Mouse (Mus musculus): Measurements from ENCODE around the gene Khnyn. TPM values are rescaled to one million over a fixed set of nuclear protein-coding genes. Genes with fewer than 3 reads are reported as not detected.

The Khnyn gene
- polyA plus RNA-seq, 1 experiment = 35.5 TPM

DNA sequence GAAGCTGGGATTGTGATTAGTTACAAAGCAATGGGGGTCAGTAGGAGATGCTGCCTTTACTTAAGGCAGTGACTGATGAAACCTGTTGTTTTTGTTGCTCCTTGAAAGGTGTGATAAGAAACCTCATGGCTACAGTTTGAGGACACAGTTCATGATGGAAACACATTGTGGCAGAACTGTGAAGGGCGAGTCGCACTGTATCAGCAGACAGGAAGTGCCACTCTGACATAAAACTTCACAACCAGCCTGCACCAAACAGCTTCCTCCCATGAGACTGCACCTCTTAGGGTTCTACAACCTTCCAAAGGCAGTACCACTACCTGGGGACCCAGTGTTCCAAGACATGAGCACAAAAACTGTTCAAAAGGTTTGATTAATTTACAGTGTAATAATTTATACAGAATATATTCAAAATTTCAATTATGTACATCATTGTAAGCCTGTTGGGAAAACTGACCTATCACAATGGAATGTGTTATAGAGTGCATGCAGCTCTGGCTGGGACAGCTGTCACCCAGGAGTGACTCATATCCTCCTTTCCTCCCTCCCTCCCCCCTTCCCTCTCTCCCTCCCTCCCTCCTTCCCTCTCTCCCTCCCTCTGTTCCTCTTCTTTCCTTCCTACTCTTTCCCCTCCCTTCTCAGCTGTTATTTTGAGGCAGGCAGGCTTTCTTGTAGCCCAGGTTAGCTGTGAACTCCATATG is 61.7 kb downstream of the Khnyn start:
- 20% methylated on average over 2 of the region's 2 CpGs for WGBS
- H3K4me1 ChIP-seq (replicated peaks; ENCODE audit: control insufficient read depth, insufficient read depth, low read length) = no peaks in the 10 kb centered on the region
- DNase-seq = no peak
- no peak overlapping the region for H3K4me3 ChIP-seq (ENCODE audit: control insufficient read depth, insufficient read depth, low read length)
- H3K27me3 ChIP-seq (ENCODE audit: control insufficient read depth, insufficient read depth, low read length) = no peaks in the 10 kb centered on the region
- H3K36me3 ChIP-seq (ENCODE audit: control insufficient read depth, insufficient read depth, low read length) = no peaks in the 10 kb centered on the region
- no peak overlapping the region for H3K27ac ChIP-seq (ENCODE audit: control insufficient read depth, insufficient read depth, low read length)
- TF ChIP-seq CTCF (IDR thresholded peaks at IDR 0.05; ENCODE audit: borderline replicate concordance, control insufficient read depth, extremely low read depth, insufficient read depth, low read length, poor library complexity) (no peak), POLR2A (IDR thresholded peaks at IDR 0.05; ENCODE audit: control insufficient read depth, extremely low read depth, insufficient read depth, low read length, poor library complexity) (no peak)

Other genes starting within 250 kb of the Khnyn start
- 68.1 and 71.6 TPM in 2 replicates for gene Ipo4, start 249.0 kb upstream of the Khnyn start, polyA plus RNA-seq (2012; rRNA removed)
- gene Gm49378, start 247.1 kb upstream of the Khnyn start, polyA plus RNA-seq (2012; rRNA removed) = 10.2 and 10.9 TPM in 2 replicates
- 98.1 and 102 TPM in 2 replicates for gene Tm9sf1, start 241.1 kb upstream of the Khnyn start, polyA plus RNA-seq (2012; rRNA removed)
- gene Tssk4, start 234.8 kb upstream of the Khnyn start, polyA plus RNA-seq (2012; rRNA removed) = 2.2 and 2.6 TPM in 2 replicates
- gene Mdp1, start 224.4 kb upstream of the Khnyn start, polyA plus RNA-seq (2012; rRNA removed) = 34.7 and 45.8 TPM in 2 replicates
- gene Gmpr2, start 213.0 kb upstream of the Khnyn start, polyA plus RNA-seq (2012; rRNA removed) = 27.8 and 40.9 TPM in 2 replicates
- 292 and 416 TPM in 2 replicates for gene Nedd8, start 212.8 kb upstream of the Khnyn start, polyA plus RNA-seq (2012; rRNA removed)
- gene Tinf2, start 203.1 kb upstream of the Khnyn start, polyA plus RNA-seq (2012; rRNA removed) = 51.5 and 51.9 TPM in 2 replicates
- gene Tgm1, start 171.0 kb upstream of the Khnyn start, polyA plus RNA-seq (2012; rRNA removed) = 7.2 and 8.2 TPM in 2 replicates
- 80.5 and 84.9 TPM in 2 replicates for gene Rabggta, start 162.7 kb upstream of the Khnyn start, polyA plus RNA-seq (2012; rRNA removed)
- gene Dhrs1, start 139.3 kb upstream of the Khnyn start, polyA plus RNA-seq (2012; rRNA removed) = 78.9 and 93.5 TPM in 2 replicates
- 41.5 and 43.6 TPM in 2 replicates for gene Nop9, start 139.3 kb upstream of the Khnyn start, polyA plus RNA-seq (2012; rRNA removed)
- gene Cideb, start 126.5 kb upstream of the Khnyn start, polyA plus RNA-seq (2012; rRNA removed) = 1.8 and 2.7 TPM in 2 replicates
- gene Ltb4r2, start 123.5 kb upstream of the Khnyn start, polyA plus RNA-seq (2012; rRNA removed) = 1.7 and 1.8 TPM in 2 replicates
- gene Ltb4r1, start 119.0 kb upstream of the Khnyn start, polyA plus RNA-seq (2012; rRNA removed) = 2.6 and 2.8 TPM in 2 replicates
- gene Adcy4, start 100.9 kb upstream of the Khnyn start, polyA plus RNA-seq (2012; rRNA removed) = 7.4 and 11.2 TPM in 2 replicates
- gene Ripk3, start 96.1 kb upstream of the Khnyn start, polyA plus RNA-seq (2012; rRNA removed) = 66.8 and 84.4 TPM in 2 replicates
- 2.3 and 2.7 TPM in 2 replicates for gene Nfatc4, start 61.8 kb upstream of the Khnyn start, polyA plus RNA-seq (2012; rRNA removed)
- gene Nynrin, start 30.9 kb upstream of the Khnyn start, polyA plus RNA-seq (2012; rRNA removed) = 2.0 and 2.1 TPM in 2 replicates
- 0.04 and 0.09 TPM in 2 replicates for gene Cbln3, start 555 bp upstream of the Khnyn start, polyA plus RNA-seq (2012; rRNA removed)
- 50.2 and 54.8 TPM in 2 replicates for gene Sdr39u1, start 15.3 kb downstream of the Khnyn start, polyA plus RNA-seq (2012; rRNA removed)
- gene Cma1, start 59.7 kb downstream of the Khnyn start, polyA plus RNA-seq (2012; rRNA removed) = 1.7 and 2.0 TPM in 2 replicates
- gene Cma2, start 66.0 kb downstream of the Khnyn start, polyA plus RNA-seq (2012; rRNA removed) = 0.28 TPM in 1 of 2 replicates, not detected in the other
- 0.66 and 0.77 TPM in 2 replicates for gene Mcpt1, start 133.0 kb downstream of the Khnyn start, polyA plus RNA-seq (2012; rRNA removed)
- gene Mcpt9, start 145.5 kb downstream of the Khnyn start, polyA plus RNA-seq (2012; rRNA removed) = not detected in 2 replicates
- 0.24 and 0.43 TPM in 2 replicates for gene Mcpt2, start 157.1 kb downstream of the Khnyn start, polyA plus RNA-seq (2012; rRNA removed)
- gene Mcpt4, start 177.4 kb downstream of the Khnyn start, polyA plus RNA-seq (2012; rRNA removed) = 1.9 and 2.9 TPM in 2 replicates
- gene Mcpt8, start 200.3 kb downstream of the Khnyn start, polyA plus RNA-seq (2012; rRNA removed) = 0.20 TPM in 1 of 2 replicates, not detected in the other
- gene Ctsg, start 217.6 kb downstream of the Khnyn start, polyA plus RNA-seq (2012; rRNA removed) = 0.09 and 0.74 TPM in 2 replicates
- gene Gzme, start 235.7 kb downstream of the Khnyn start, polyA plus RNA-seq (2012; rRNA removed) = not detected in 2 replicates
- gene Gzmd, start 247.7 kb downstream of the Khnyn start, polyA plus RNA-seq (2012; rRNA removed) = not detected in 2 replicates